Mouse (Mus musculus) ES-E14 (cell line): ENCODE measurements around the gene Kcnj12. TPM values are rescaled to one million over a fixed set of nuclear protein-coding genes. Genes with fewer than 3 reads are reported as not detected.

Experiments
- DNase-seq: peaks from one replicate; pipeline ENCODE4 v3.0.0-alpha.2; 2013; ENCODE audit warnings: low read depth, low spot score
- H3K27ac ChIP-seq: 2 replicates; pipeline ENCODE4 v1.5.1; 2012; ENCODE audit warnings: low read depth, mild to moderate bottlenecking, low read length, moderate library complexity, mixed read lengths; ENCODE audit not compliant: poor library complexity, insufficient read depth, severe bottlenecking
- H3K36me3 ChIP-seq: 2 replicates; pipeline ENCODE4 v1.6.1; 2012; ENCODE audit warnings: mild to moderate bottlenecking, low read length, moderate library complexity, mixed read lengths; ENCODE audit not compliant: control insufficient read depth, poor library complexity, insufficient read depth, severe bottlenecking
- H3K4me1 ChIP-seq, 2 experiments: fragments of 150-350 bp in 1 of 2; sonication (generic) in 1 of 2; 2 replicates each; pipeline ENCODE4 v1.6.1; 2012; ENCODE audit warnings: low read length in 2 of 2, mild to moderate bottlenecking in 1 of 2, mixed read lengths in 1 of 2; ENCODE audit not compliant: control insufficient read depth in 2 of 2, insufficient read depth in 2 of 2, poor library complexity in 1 of 2
- H3K4me3 ChIP-seq, 2 experiments: fragments of 150-350 bp in 1 of 2; sonication (generic) in 1 of 2; 2 replicates each; pipeline ENCODE4 v1.5.1; 2012; ENCODE audit warnings: low read length in 2 of 2, low read depth in 1 of 2, mild to moderate bottlenecking in 1 of 2, mixed read lengths in 1 of 2; ENCODE audit not compliant: insufficient read depth in 1 of 2, poor library complexity in 1 of 2, severe bottlenecking in 1 of 2
- H3K9ac ChIP-seq: 2 replicates; pipeline ENCODE4 v1.6.1; 2012; ENCODE audit warnings: low read depth, mild to moderate bottlenecking, low read length, mixed read lengths; ENCODE audit not compliant: poor library complexity, insufficient read depth, severe bottlenecking
- H3K9me3 ChIP-seq: fragments of 150-350 bp; sonication (generic); 2 replicates; pipeline ENCODE4 v1.6.1; 2012; ENCODE audit warnings: low read depth, mild to moderate bottlenecking, low read length; ENCODE audit not compliant: control insufficient read depth, insufficient read depth
- CHD2 ChIP-seq: IDR thresholded peaks from 2 replicates; pipeline ENCODE4 v1.6.1; 2014; ENCODE audit warnings: mild to moderate bottlenecking, low read depth, low read length, inconsistent platforms
- HCFC1 ChIP-seq: IDR thresholded peaks from 2 replicates; pipeline ENCODE4 v1.6.1; 2012; ENCODE audit warnings: low read length, inconsistent platforms, borderline replicate concordance; ENCODE audit not compliant: insufficient read depth
- MAFK ChIP-seq: IDR thresholded peaks from 2 replicates; pipeline ENCODE4 v1.6.1; 2014; ENCODE audit warnings: mild to moderate bottlenecking, low read depth, low read length, inconsistent platforms; ENCODE audit not compliant: insufficient read depth
- ZC3H11A ChIP-seq: IDR thresholded peaks from 2 replicates; pipeline ENCODE4 v1.6.1; 2012; ENCODE audit warnings: low read depth, mild to moderate bottlenecking, inconsistent platforms, low read length, borderline replicate concordance
- ZNF384 ChIP-seq: IDR thresholded peaks from 2 replicates; pipeline ENCODE4 v1.6.1; 2012; ENCODE audit warnings: low read depth, low read length, inconsistent platforms
- in situ Hi-C, 2 experiments: fragments of 600-800 bp; cut with MboI; formaldehyde crosslinking; loops; one replicate each; pipeline ENCODE4 v1.15.1; 2025; ENCODE audit warnings: low sequenced_read_pairs in 2 of 2, inconsistent platforms in 1 of 2; ENCODE audit not compliant: unreplicated experiment in 2 of 2
- total RNA-seq: library from RNA; depleted of rRNA; stranded (reverse); fragments of 300-350 nt; gene quantifications from 2 replicates; pipeline ENCODE4 v1.2.3, GENCODE M21; 2012

Kcnj12 gene
- total RNA-seq, 1 experiment: 4.0 TPM

GRCm38 (mm10) chr11:61068866-61069265 lies 46.5 kb downstream of the Kcnj12 start:
- DNase-seq: no peak
- Histone ChIP-seq H3K4me1 (no peaks in the 10 kb centered on the region; a peak in 1 of 4 replicates), H3K27ac (no peak overlapping the region), H3K9me3 (no peaks in the 10 kb centered on the region), H3K4me3 (peak overlapping the region in 1 of 2 experiments; percentile 28; a peak in 1 of 4 replicates), H3K36me3 (no peaks in the 10 kb centered on the region; the same call in 1 of the 2 replicates), H3K9ac (no peak overlapping the region)
- TF ChIP-seq ZC3H11A: no peak
- no peak for TF ChIP-seq CHD2
- no peak for TF ChIP-seq ZNF384
- TF ChIP-seq HCFC1: no peak
- TF ChIP-seq MAFK: no peak
- in situ Hi-C loops: no loop called here

DNA sequence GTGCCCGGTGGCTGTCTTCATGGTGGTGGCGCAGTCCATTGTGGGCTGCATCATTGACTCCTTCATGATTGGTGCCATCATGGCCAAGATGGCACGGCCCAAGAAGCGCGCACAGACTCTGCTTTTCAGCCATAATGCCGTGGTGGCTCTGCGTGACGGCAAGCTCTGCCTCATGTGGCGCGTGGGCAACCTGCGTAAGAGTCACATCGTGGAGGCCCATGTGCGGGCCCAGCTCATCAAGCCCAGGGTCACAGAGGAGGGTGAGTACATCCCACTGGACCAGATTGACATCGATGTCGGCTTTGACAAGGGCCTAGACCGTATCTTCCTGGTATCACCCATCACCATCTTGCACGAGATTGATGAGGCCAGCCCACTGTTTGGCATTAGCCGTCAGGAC lies 47.3 kb downstream of the Kcnj12 start:
- no peak for TF ChIP-seq ZC3H11A
- Histone ChIP-seq H3K4me3 (peak overlapping the region in 1 of 2 experiments; percentile 28; a peak in 1 of 4 replicates), H3K4me1 (no peaks in the 10 kb centered on the region), H3K36me3 (no peaks in the 10 kb centered on the region; the same call in 1 of the 2 replicates), H3K27ac (no peak overlapping the region), H3K9me3 (no peaks in the 10 kb centered on the region), H3K9ac (no peak overlapping the region)
- in situ Hi-C loops: no loop called here
- DNase-seq: no peak

GRCm38 (mm10) chr11:61074646-61075317 lies 52.4 kb downstream of the Kcnj12 start:
- no peak overlapping the region for H3K4me3 ChIP-seq
- no peaks in the 10 kb centered on the region for H3K4me1 ChIP-seq
- no peak overlapping the region for H3K27ac ChIP-seq
- in situ Hi-C loops: no loop called here
- no peaks in the 10 kb centered on the region for H3K9me3 ChIP-seq
- TF ChIP-seq CHD2 (no peak), ZC3H11A (no peak), ZNF384 (no peak), MAFK (no peak), HCFC1 (no peak)
- H3K9ac ChIP-seq: no peak overlapping the region
- no peak for DNase-seq
- no peaks in the 10 kb centered on the region; the same call in 1 of the 2 replicates for H3K36me3 ChIP-seq

DNA sequence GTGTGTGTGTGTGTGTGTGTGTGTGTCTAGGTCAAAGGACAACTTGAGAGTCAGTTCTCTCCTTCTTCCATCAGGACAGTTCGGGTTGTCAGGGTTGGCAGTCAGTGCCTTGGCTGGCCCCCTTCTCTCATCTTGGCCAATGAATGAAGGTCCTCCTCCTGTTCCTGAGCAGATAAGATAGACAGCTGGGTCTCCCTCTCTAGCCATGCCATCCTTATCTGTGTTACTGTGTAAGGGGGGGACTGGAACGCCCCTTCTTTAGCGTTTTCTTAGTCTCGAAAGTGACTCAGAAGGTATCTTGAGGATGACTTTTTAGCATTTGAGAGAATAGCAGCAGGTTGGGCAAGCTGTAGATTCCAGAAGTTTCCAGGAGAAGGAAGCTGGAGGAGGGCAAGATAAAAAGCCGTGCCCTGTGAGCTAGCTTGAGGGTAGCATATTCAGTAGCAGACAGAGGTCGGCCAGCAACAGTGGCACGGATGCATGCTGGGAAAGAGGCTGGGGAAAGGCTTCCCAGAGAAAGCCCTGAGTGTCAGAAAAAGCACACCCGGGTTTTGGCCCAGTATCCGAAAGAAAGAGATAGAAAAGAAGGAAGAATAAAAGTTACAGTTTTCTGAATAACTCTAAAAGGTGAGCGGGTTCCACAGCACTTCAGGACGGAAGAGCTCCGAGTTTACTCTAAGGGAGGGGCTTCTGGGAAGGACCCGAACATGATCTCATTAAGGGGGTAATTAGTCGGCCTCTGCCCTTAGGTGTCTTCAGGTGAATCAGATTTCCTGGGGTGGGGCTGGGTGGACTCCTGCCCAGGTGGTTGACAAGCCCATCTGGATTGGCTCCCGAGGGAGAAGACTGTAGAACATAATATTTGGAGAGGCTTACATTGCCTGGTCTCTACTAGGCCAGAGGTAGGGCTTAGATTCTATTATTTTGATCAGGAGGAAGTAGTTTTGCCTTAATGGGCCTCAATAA lies 53.3 kb downstream of the Kcnj12 start:
- no peaks in the 10 kb centered on the region for H3K9me3 ChIP-seq
- no peak for DNase-seq
- H3K36me3 ChIP-seq: no peaks in the 10 kb centered on the region
- no peak overlapping the region for H3K9ac ChIP-seq
- H3K27ac ChIP-seq: no peak overlapping the region
- in situ Hi-C loops: no loop called here
- no peaks in the 10 kb centered on the region for H3K4me1 ChIP-seq
- no peak overlapping the region for H3K4me3 ChIP-seq
- TF ChIP-seq MAFK (no peak), ZNF384 (no peak), CHD2 (no peak), ZC3H11A (no peak), HCFC1 (no peak)
